Mouse (Mus musculus) stomach, postnatal 0 days (tissue): ENCODE measurements around the gene Dnajc25. TPM values are rescaled to one million over a fixed set of nuclear protein-coding genes. Genes with fewer than 3 reads are reported as not detected.
A peak's percentile ranks its signal among the peaks of the same experiment; 100 is the strongest.

ENCODE experiments used
- ATAC-seq: fragments of 200-750 bp; cut with Nextera tagmentation; 2 replicates; pipeline ENCODE4 v1.8.0; 2017; ENCODE audit not compliant: low FRiP score, low TSS enrichment
- DNase-seq: peaks from one replicate; pipeline ENCODE4 v3.0.0-alpha.2; 2016; ENCODE audit warnings: low spot score
- H3K27ac ChIP-seq: fragments of 300-500 bp; sonication (generic); replicated peaks from 2 replicates; pipeline ENCODE4 v1.5.1; 2014; ENCODE audit warnings: mild to moderate bottlenecking, control low read depth
- H3K27me3 ChIP-seq: fragments of 300-500 bp; sonication (generic); 2 replicates; pipeline ENCODE4 v1.6.1; 2014; ENCODE audit warnings: low read length; ENCODE audit not compliant: control insufficient read depth, insufficient read depth
- H3K36me3 ChIP-seq: fragments of 300-500 bp; sonication (generic); 2 replicates; pipeline ENCODE4 v1.6.1; 2014; ENCODE audit warnings: low read length, mixed read lengths; ENCODE audit not compliant: control insufficient read depth, insufficient read depth
- H3K4me1 ChIP-seq: fragments of 300-500 bp; sonication (generic); replicated peaks from 2 replicates; pipeline ENCODE4 v1.6.1; 2014; ENCODE audit warnings: antibody characterized with exemption; ENCODE audit not compliant: control insufficient read depth, insufficient read depth
- H3K4me2 ChIP-seq: fragments of 300-500 bp; sonication (generic); replicated peaks from 2 replicates; pipeline ENCODE4 v1.6.1; 2014; ENCODE audit warnings: low read depth, mild to moderate bottlenecking, control low read depth, moderate library complexity
- H3K4me3 ChIP-seq: fragments of 300-500 bp; sonication (generic); 2 replicates; pipeline ENCODE4 v1.5.1; 2014; ENCODE audit warnings: low read depth, low read length, control low read depth
- H3K9ac ChIP-seq: fragments of 300-500 bp; sonication (generic); 2 replicates; pipeline ENCODE4 v1.6.1; 2014; ENCODE audit warnings: mild to moderate bottlenecking, low read length, control low read depth, mixed read lengths
- H3K9me3 ChIP-seq: fragments of 300-500 bp; sonication (generic); 2 replicates; pipeline ENCODE4 v1.6.1; 2016; ENCODE audit warnings: low read length; ENCODE audit not compliant: control insufficient read depth
- CTCF ChIP-seq: IDR thresholded peaks from 2 replicates; pipeline ENCODE4 v1.5.1; 2016; ENCODE audit warnings: antibody characterized with exemption, low read depth, mild to moderate bottlenecking, moderate library complexity
- EP300 ChIP-seq: optimal IDR thresholded peaks from 2 replicates; pipeline ENCODE3; 2016; ENCODE audit warnings: antibody characterized with exemption
- WGBS: fragments of 180-500 bp; shearing (Covaris S2); extraction: QIAGEN DNeasy Blood & Tissue Kit; methylation state at CpG from one replicate; pipeline ENCODE4 v1.1.7; 2014; 5-methylcytosine and 5-hydroxymethylcytosine counted together
- polyA plus RNA-seq: library from polyadenylated mRNA; unstranded; fragments of >200 nt; fragmentation: Nextera tagmentation; extraction: Ambion mirVana; gene quantifications from 2 replicates; pipeline ENCODE4 v1.2.1, GENCODE M21; 2015

The Dnajc25 gene
- polyA plus RNA-seq, 1 experiment from 2014 or later = 13.4 TPM

GRCm38 (mm10) chr4:58999686-59000085 lies 4.8 kb downstream of the Dnajc25 start:
- Histone ChIP-seq H3K4me3 (no peak overlapping the region), H3K27ac (no peak overlapping the region), H3K36me3 (no peaks in the 10 kb centered on the region), H3K27me3 (no peaks in the 10 kb centered on the region), H3K9me3 (no peaks in the 10 kb centered on the region), H3K4me1 (peaks cover 2% of the 10 kb centered on the region; the same call in 1 of the 2 replicates), H3K4me2 (no peak overlapping the region), H3K9ac (no peak overlapping the region)
- ATAC-seq (no peak), DNase-seq (peak; percentile 80)
- TF ChIP-seq CTCF (peak; percentile 94), EP300 (no peak)
- 12% methylated on average over 2 of the region's 2 CpGs for WGBS

GRCm38 (mm10) chr4:59000614-59001013 lies 5.8 kb downstream of the Dnajc25 start:
- ATAC-seq (no peak), DNase-seq (peak; percentile 65)
- Histone ChIP-seq H3K4me2 (no peak overlapping the region), H3K4me1 (peaks cover 2% of the 10 kb centered on the region; the same call in 1 of the 2 replicates), H3K9ac (no peak overlapping the region), H3K9me3 (no peaks in the 10 kb centered on the region), H3K4me3 (no peak overlapping the region), H3K27me3 (no peaks in the 10 kb centered on the region), H3K27ac (no peak overlapping the region), H3K36me3 (no peaks in the 10 kb centered on the region)
- 0% methylated on average over 2 of the region's 2 CpGs for WGBS
- TF ChIP-seq EP300 = no peak
- TF ChIP-seq CTCF = peak; percentile 72

GRCm38 (mm10) chr4:59002948-59003805 lies 8.3 kb downstream of the Dnajc25 start, which contains the start of gene Gm20503:
Gene Gm20503, plus strand, starts transcription at chr4:59003210.
- Histone ChIP-seq H3K4me2 (peak within 1 kb of the TSS; percentile 93), H3K27me3 (no peaks in the 10 kb centered on the region), H3K9me3 (no peaks in the 10 kb centered on the region), H3K9ac (peak within 1 kb of the TSS; percentile 89), H3K36me3 (no peaks in the 10 kb centered on the region), H3K4me3 (peak within 1 kb of the TSS; percentile 97), H3K27ac (peak within 1 kb of the TSS; percentile 89), H3K4me1 (peaks cover 2% of the 10 kb centered on the region; the same call in 1 of the 2 replicates)
- peak; percentile 93 for DNase-seq
- under 1% methylated on average over 83 of the region's 89 CpGs for WGBS
- peak; percentile 97 for ATAC-seq
- TF ChIP-seq EP300 (no peak), CTCF (no peak)

GRCm38 (mm10) chr4:59003806-59004200 lies 8.9 kb downstream of the Dnajc25 start:
- TF ChIP-seq CTCF (no peak), EP300 (no peak)
- 19% methylated on average over 7 of the region's 7 CpGs for WGBS
- Histone ChIP-seq H3K4me1 (peaks cover 2% of the 10 kb centered on the region; the same call in 1 of the 2 replicates), H3K4me3 (peak overlapping the region; percentile 97), H3K27me3 (no peaks in the 10 kb centered on the region), H3K36me3 (no peaks in the 10 kb centered on the region), H3K9ac (peak overlapping the region; percentile 89; the same call in 1 of the 2 replicates), H3K27ac (no peak overlapping the region), H3K9me3 (no peaks in the 10 kb centered on the region), H3K4me2 (peak overlapping the region; percentile 93)
- DNase-seq = no peak
- ATAC-seq = no peak

GRCm38 (mm10) chr4:59006211-59006610 lies 11.3 kb downstream of the Dnajc25 start:
- Histone ChIP-seq H3K27me3 (no peaks in the 10 kb centered on the region), H3K9ac (no peak overlapping the region), H3K27ac (no peak overlapping the region), H3K4me3 (no peak overlapping the region), H3K4me1 (peaks cover 2% of the 10 kb centered on the region; the same call in 1 of the 2 replicates), H3K4me2 (no peak overlapping the region), H3K9me3 (no peaks in the 10 kb centered on the region), H3K36me3 (no peaks in the 10 kb centered on the region)
- no peak for TF ChIP-seq CTCF
- TF ChIP-seq EP300 = no peak
- ATAC-seq (no peak), DNase-seq (no peak)
- WGBS = 75% methylated on average over 8 of the region's 8 CpGs

- ATAC-seq = no peak
- Histone ChIP-seq H3K4me1 (peaks cover 2% of the 10 kb centered on the region; the same call in 1 of the 2 replicates), H3K4me2 (no peak overlapping the region), H3K9ac (no peak overlapping the region), H3K9me3 (no peaks in the 10 kb centered on the region), H3K27me3 (no peaks in the 10 kb centered on the region), H3K4me3 (no peak overlapping the region), H3K36me3 (no peaks in the 10 kb centered on the region), H3K27ac (no peak overlapping the region)
- TF ChIP-seq EP300 (no peak), CTCF (no peak)
- 68% methylated on average over 6 of the region's 6 CpGs for WGBS
- no peak for DNase-seq
Measured at GRCm38 (mm10) chr4:59007016-59007415, 12.2 kb downstream of the Dnajc25 start.
